Comparison of ENCODE assay signal across 12 mouse cellular contexts in genomic region chr12:33928331-33929192, GRCm38 (mm10). TPM values are rescaled to one million over a fixed set of nuclear protein-coding genes. Genes with fewer than 3 reads are reported as not detected.
DNase-seq lines count a peak whose midpoint lies in the region; ATAC-seq and TF ChIP-seq lines count a peak whose summit lies in the region.
"Had no signal": no experiment of that assay in that cellular context is flagged by ENCODE, and none has a peak within 500 bp of the region (broad histone marks: within the 10 kb centered on the region; RNA-seq: fewer than 3 reads in every experiment).

Gene Ferd3l (plus strand): TSS chr12:33928425.

- peaks cover 12% of the 10 kb centered on the region for H3K4me1 ChIP-seq in E14TG2a.4 (replicated peaks; ENCODE audit: low read depth, low read length)
- H3K4me1 ChIP-seq in hindbrain, embryonic 10.5 days (replicated peaks): peaks cover 24% of the 10 kb centered on the region
- H3K4me1 ChIP-seq in midbrain, embryonic 11.5 days (ENCODE audit: control insufficient read depth, insufficient read depth, low read length): peaks cover 11% of the 10 kb centered on the region; the same call in 1 of the 2 replicates

- TF ChIP-seq CTCF in E14TG2a.4 (conservative IDR thresholded peaks at IDR 0.05; ENCODE audit: low read length): no peak

- intact Hi-C loops in left cerebral cortex, postnatal 4 days (cut with DNase I): no loop called here

- DNase-seq in ZHBTc4 (ENCODE audit: low read depth, low spot score): peak; percentile 6
- DNase-seq in hindbrain, embryonic 10.5 days (ENCODE audit: low spot score): peak; percentile 18
- DNase-seq in midbrain, embryonic 11.5 days (ENCODE audit: low spot score, missing footprints): peak; percentile 94
- DNase-seq in thymus, postnatal 36 days: no peak
- no peak for DNase-seq in left cerebral cortex, postnatal 4 days
- DNase-seq in cerebellum, adult 9-11 months: no peak
- no peak for DNase-seq in spleen, adult 12 weeks (ENCODE audit: low spot score)
- DNase-seq: cerebellum, adult 18-20 months; gastrocnemius, postnatal 14 days had no signal

- peak within 1 kb of the TSS; percentile 70 for H3K4me3 ChIP-seq in E14TG2a.4 (replicated peaks; ENCODE audit: low read length)
- peak within 1 kb of the TSS; percentile 46 for H3K4me3 ChIP-seq in hindbrain, embryonic 10.5 days
- H3K4me3 ChIP-seq in midbrain, embryonic 11.5 days (ENCODE audit: low read depth, low read length): peak within 1 kb of the TSS; percentile 34

- peaks cover 25% of the 10 kb centered on the region for H3K27me3 ChIP-seq in E14TG2a.4 (ENCODE audit: insufficient read depth, low read length)
- peaks cover 52% of the 10 kb centered on the region for H3K27me3 ChIP-seq in hindbrain, embryonic 10.5 days (ENCODE audit: insufficient read depth, poor library complexity, severe bottlenecking)
- peaks cover 10% of the 10 kb centered on the region for H3K27me3 ChIP-seq in midbrain, embryonic 11.5 days (ENCODE audit: control insufficient read depth, insufficient read depth, low read length)

- peak; percentile 39 for ATAC-seq in midbrain, embryonic 11.5 days (ENCODE audit: low FRiP score)

- H3K9ac ChIP-seq in midbrain, embryonic 11.5 days (ENCODE audit: low read length): peak within 1 kb of the TSS; percentile 46

- peak within 1 kb of the TSS; percentile 46 for H3K4me2 ChIP-seq in midbrain, embryonic 11.5 days

- H3K27ac ChIP-seq in hindbrain, embryonic 10.5 days: peak within 1 kb of the TSS; percentile 25; the same call in 1 of the 2 replicates
- H3K27ac ChIP-seq in midbrain, embryonic 11.5 days (ENCODE audit: low read depth, low read length): no peak within 1 kb of the TSS

- peaks cover 3% of the 10 kb centered on the region; the same call in 1 of the 2 replicates for H3K9me3 ChIP-seq in E14TG2a.4 (ENCODE audit: low read length)
- no peaks in the 10 kb centered on the region for H3K9me3 ChIP-seq in hindbrain, embryonic 10.5 days
- no peaks in the 10 kb centered on the region for H3K9me3 ChIP-seq in midbrain, embryonic 11.5 days (ENCODE audit: control insufficient read depth, low read length)

- H3K36me3 ChIP-seq in E14TG2a.4 (ENCODE audit: insufficient read depth, low read length): no peaks in the 10 kb centered on the region
- H3K36me3 ChIP-seq in hindbrain, embryonic 10.5 days: no peaks in the 10 kb centered on the region
- H3K36me3 ChIP-seq in midbrain, embryonic 11.5 days (ENCODE audit: control insufficient read depth, insufficient read depth, low read length): no peaks in the 10 kb centered on the region

- WGBS in hindbrain, embryonic 10.5 days: under 1% methylated on average over 39 of the region's 39 CpGs
- WGBS in midbrain, embryonic 11.5 days: under 1% methylated on average over 39 of the region's 39 CpGs

RNA-seq across cellular contexts. Expression of gene Ferd3l, which starts in this region (rescaled TPM):
- 2.3 and 2.6 TPM in 2 replicates for polyA plus RNA-seq in hindbrain, embryonic 10.5 days (2016; fragmentation: Nextera tagmentation; extraction: Ambion mirVana)
- polyA plus RNA-seq in midbrain, embryonic 11.5 days (2014; fragmentation: Nextera tagmentation; extraction: Ambion mirVana): 3.7 and 3.8 TPM in 2 replicates
- not detected for total RNA-seq in left cerebral cortex, postnatal 4 days (2021)
- total RNA-seq: gastrocnemius, postnatal 14 days; left cerebral cortex, adult 18-20 months; megakaryocyte, adult 5-6 weeks had no signal

Comparison
In these comparisons a context has a peak if more than half of its experiments do, and no peak if none do; other contexts are left out.
1. DNase-seq: peak in ZHBTc4 (single experiment), hindbrain, embryonic 10.5 days (single experiment) and midbrain, embryonic 11.5 days (single experiment); none in thymus, postnatal 36 days (0 of 2), left cerebral cortex, postnatal 4 days (single experiment), cerebellum, adult 9-11 months (single experiment) and spleen, adult 12 weeks (single experiment).
2. Peak in every context shown above with its lines, with median percentiles within 50 percentile points of each other: H3K4me3 ChIP-seq.